Mouse (Mus musculus): ENCODE results near the gene Tm4sf4.

Gene Tm4sf4

DNA sequence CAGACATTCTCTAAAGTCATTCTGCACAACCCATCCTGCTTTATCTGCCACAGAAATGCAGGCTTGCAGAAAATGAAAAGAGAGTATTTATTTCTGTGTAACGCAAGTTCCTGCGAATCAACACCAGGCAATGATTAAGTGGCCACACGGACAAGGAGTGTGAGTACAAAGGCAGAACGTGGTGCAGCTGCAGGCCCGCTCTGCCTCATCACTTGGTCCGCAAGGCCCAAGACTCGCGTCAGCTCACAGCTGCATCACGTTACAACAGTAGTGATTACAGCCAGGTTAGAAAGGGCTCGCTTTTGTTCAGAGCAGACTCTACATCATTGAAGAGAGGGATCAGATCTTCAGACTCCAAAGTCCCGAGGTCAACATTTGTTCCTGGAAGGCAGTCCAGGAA, 33.5 kb downstream of the Tm4sf4 start:
- TF ChIP-seq GATA4 (IDR thresholded peaks at IDR 0.05; ENCODE audit: insufficient replicate concordance, low read length) = no peak

GRCm38 (mm10) chr3:57463302-57463701, 38.2 kb downstream of the Tm4sf4 start:
- no peak for TF ChIP-seq GATA4 (IDR thresholded peaks at IDR 0.05; ENCODE audit: insufficient replicate concordance, low read length)

GRCm38 (mm10) chr3:57466289-57466688, 41.2 kb downstream of the Tm4sf4 start:
- TF ChIP-seq GATA4 (IDR thresholded peaks at IDR 0.05; ENCODE audit: insufficient replicate concordance, low read length) = no peak

DNA sequence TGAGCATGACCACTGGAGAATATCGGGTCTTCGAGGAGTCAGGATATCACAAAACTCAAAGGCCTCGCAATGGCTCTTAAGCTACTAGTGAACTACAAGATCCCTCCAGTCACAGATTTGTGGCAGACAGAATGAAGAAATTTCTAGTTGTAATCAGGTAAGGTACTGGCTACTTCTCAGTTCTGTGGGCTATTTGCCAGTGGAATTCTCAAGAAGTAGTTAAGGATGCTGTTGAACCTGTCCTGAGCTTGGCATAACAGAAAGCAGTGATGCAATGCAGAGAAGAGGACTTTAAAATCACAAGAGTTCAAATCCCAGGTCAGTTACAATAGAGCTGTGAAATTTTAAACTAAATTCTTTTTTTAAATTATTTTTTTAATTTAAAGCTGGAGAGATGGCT, 44.2 kb downstream of the Tm4sf4 start:
- no peak for TF ChIP-seq GATA4 (IDR thresholded peaks at IDR 0.05; ENCODE audit: insufficient replicate concordance, low read length)

GRCm38 (mm10) chr3:57470326-57470725, 45.2 kb downstream of the Tm4sf4 start:
- TF ChIP-seq GATA4 (IDR thresholded peaks at IDR 0.05; ENCODE audit: insufficient replicate concordance, low read length) = no peak

- no peak for TF ChIP-seq GATA4 (IDR thresholded peaks at IDR 0.05; ENCODE audit: insufficient replicate concordance, low read length)
Observed at GRCm38 (mm10) chr3:57470981-57471601, 46.0 kb downstream of the Tm4sf4 start.

DNA sequence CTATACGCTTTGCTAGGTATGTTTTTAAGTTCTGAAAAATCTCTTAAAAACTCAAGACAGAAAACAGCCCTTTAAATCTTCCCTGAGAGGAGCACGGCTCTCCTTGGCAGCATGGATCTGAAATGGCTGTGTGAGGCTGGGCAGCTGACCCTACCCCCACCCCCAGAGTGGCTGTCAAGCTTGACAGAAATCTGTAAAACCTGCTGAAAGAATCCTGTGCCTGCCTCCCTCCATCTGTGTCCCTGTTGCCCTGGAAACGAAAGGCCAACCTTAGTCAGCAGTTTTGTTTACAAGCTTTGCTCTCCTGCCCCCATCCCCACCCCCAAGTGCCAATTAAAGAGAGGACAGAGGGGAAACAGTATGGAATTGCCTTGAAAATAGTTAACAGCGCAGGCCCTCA, 47.3 kb downstream of the Tm4sf4 start:
- no peak for TF ChIP-seq GATA4 (IDR thresholded peaks at IDR 0.05; ENCODE audit: insufficient replicate concordance, low read length)

DNA sequence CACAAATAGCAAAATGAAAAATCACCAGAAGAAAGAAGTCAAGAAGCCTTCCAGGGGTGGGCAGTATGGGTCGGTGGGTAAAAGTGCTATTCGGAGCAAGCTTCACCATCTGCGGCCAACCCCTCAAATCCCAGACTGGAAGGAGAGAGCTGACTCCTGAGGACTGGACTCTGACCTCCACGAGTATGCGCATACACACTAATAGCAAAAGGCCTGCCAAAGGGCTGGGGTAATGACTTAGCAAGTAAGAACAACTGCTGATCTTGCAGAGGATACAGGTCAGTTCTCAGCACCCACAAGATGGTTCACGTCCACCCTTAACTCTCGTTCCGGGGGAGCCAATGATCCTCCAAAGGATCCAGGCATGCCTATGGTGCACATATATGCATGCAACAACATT, 49.3 kb downstream of the Tm4sf4 start:
- TF ChIP-seq GATA4 (IDR thresholded peaks at IDR 0.05; ENCODE audit: insufficient replicate concordance, low read length) = no peak

GRCm38 (mm10) chr3:57480640-57481039, 55.5 kb downstream of the Tm4sf4 start:
- no peak for TF ChIP-seq GATA4 (IDR thresholded peaks at IDR 0.05; ENCODE audit: insufficient replicate concordance, low read length)

- no peak for TF ChIP-seq GATA4 (IDR thresholded peaks at IDR 0.05; ENCODE audit: insufficient replicate concordance, low read length)
Observed at GRCm38 (mm10) chr3:57481981-57482380, 56.9 kb downstream of the Tm4sf4 start.

GRCm38 (mm10) chr3:57486068-57486467, 61.0 kb downstream of the Tm4sf4 start:
- no peak for TF ChIP-seq GATA4 (IDR thresholded peaks at IDR 0.05; ENCODE audit: insufficient replicate concordance, low read length)

- no peak for TF ChIP-seq GATA4 (IDR thresholded peaks at IDR 0.05; ENCODE audit: insufficient replicate concordance, low read length)
Observed at GRCm38 (mm10) chr3:57487455-57488153, 62.5 kb downstream of the Tm4sf4 start.

Data from liver, adult (tissue).